Mouse (Mus musculus) heart, embryonic 13.5 days (tissue): ENCODE measurements around the gene Slc19a3. TPM values are rescaled to one million over a fixed set of nuclear protein-coding genes. Genes with fewer than 3 reads are reported as not detected.

ENCODE experiments used
- ATAC-seq: fragments of 200-750 bp; cut with Nextera tagmentation; 2 replicates; pipeline ENCODE4 v1.8.0; 2017; ENCODE audit warnings: moderate TSS enrichment; ENCODE audit not compliant: insufficient number of reproducible peaks, low FRiP score, low TSS enrichment; ENCODE audit errors: extremely low read depth
- H3K27ac ChIP-seq: fragments of 300-500 bp; sonication (generic); replicated peaks from 2 replicates; pipeline ENCODE4 v1.5.1; 2015; ENCODE audit warnings: moderate library complexity, mild to moderate bottlenecking, inconsistent platforms
- H3K27me3 ChIP-seq: fragments of 300-500 bp; sonication (generic); replicated peaks from 2 replicates; pipeline ENCODE4 v1.6.1; 2015; ENCODE audit warnings: mild to moderate bottlenecking, inconsistent platforms
- H3K36me3 ChIP-seq: fragments of 300-500 bp; sonication (generic); 2 replicates; pipeline ENCODE4 v1.6.1; 2015; ENCODE audit warnings: mild to moderate bottlenecking, inconsistent platforms
- H3K4me1 ChIP-seq: fragments of 300-500 bp; sonication (generic); 2 replicates; pipeline ENCODE4 v1.6.1; 2015; ENCODE audit warnings: inconsistent platforms
- H3K4me2 ChIP-seq: fragments of 300-500 bp; sonication (generic); 2 replicates; pipeline ENCODE4 v1.6.1; 2015; ENCODE audit warnings: inconsistent platforms, mild to moderate bottlenecking, moderate library complexity
- H3K4me3 ChIP-seq: fragments of 300-500 bp; sonication (generic); 2 replicates; pipeline ENCODE4 v1.5.1; 2015; ENCODE audit warnings: moderate library complexity, mild to moderate bottlenecking, inconsistent platforms
- H3K9ac ChIP-seq: fragments of 300-500 bp; sonication (generic); 2 replicates; pipeline ENCODE4 v1.6.1; 2015; ENCODE audit warnings: inconsistent platforms, mild to moderate bottlenecking, moderate library complexity
- H3K9me3 ChIP-seq: fragments of 300-500 bp; sonication (generic); 2 replicates; pipeline ENCODE4 v1.6.1; 2016; ENCODE audit warnings: inconsistent platforms
- WGBS: fragments of 180-500 bp; shearing (Covaris S2); methylation state at CpG from one replicate; pipeline ENCODE4 v1.1.7; 2015; ENCODE audit warnings: mixed read lengths; 5-methylcytosine and 5-hydroxymethylcytosine counted together
- polyA plus RNA-seq: library from polyadenylated mRNA; unstranded; fragments of >200 nt; fragmentation: Nextera tagmentation; extraction: Ambion mirVana; gene quantifications from 2 replicates; pipeline ENCODE4 v1.2.1, GENCODE M21; 2015

Gene Slc19a3
- polyA plus RNA-seq, 1 experiment from 2014 or later, result 1.6 TPM

DNA sequence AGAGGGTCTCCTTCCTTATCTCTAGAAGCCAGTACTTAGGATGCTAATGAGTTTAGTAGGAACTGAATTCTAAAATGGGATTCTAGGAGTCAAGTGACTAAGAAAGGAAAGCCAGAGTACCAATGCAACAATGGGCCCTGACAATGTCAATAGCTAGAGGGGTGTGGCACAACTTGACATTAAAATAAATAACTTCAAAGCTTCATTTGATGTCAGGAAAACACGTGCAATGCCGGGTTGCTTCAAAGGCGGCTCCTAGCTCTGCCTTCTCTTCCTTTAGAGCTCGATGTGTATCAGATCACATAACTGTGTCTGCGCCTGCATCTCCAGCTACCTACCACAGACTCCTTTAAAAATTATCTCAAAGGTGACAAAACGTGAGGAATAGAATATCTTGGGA lies 64.3 kb downstream of the Slc19a3 start:
- no peaks in the 10 kb centered on the region for H3K9me3 ChIP-seq
- 45% methylated on average over 6 of the region's 6 CpGs for WGBS
- no peaks in the 10 kb centered on the region for H3K36me3 ChIP-seq
- peak overlapping the region; percentile 24 for H3K4me2 ChIP-seq
- peaks cover 38% of the 10 kb centered on the region for H3K4me1 ChIP-seq
- no peaks in the 10 kb centered on the region for H3K27me3 ChIP-seq
- ATAC-seq, result no peak
- H3K9ac ChIP-seq, result no peak overlapping the region
- H3K27ac ChIP-seq, result peak overlapping the region; percentile 59
- no peak overlapping the region for H3K4me3 ChIP-seq

DNA sequence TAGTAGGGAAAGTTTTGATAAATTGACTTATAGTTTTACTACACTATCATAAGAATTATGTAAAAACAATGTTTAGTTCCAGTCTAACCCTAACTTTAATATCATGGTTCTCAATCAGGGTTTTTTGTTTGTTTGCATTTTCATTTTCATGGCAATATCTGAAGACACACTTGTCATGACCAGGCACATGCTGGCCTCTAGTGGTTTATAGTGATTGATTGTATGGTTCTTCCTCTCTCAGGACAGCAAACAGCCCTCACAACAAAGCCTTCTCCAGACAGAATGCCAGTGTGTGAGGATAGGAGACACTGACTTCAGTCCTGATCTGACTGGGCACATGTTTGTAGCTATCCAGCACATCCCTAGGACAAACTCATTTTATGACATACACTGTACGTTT lies 65.0 kb downstream of the Slc19a3 start:
- Histone ChIP-seq H3K27me3 (no peaks in the 10 kb centered on the region), H3K9ac (no peak overlapping the region), H3K9me3 (no peaks in the 10 kb centered on the region), H3K4me2 (no peak overlapping the region), H3K27ac (peak overlapping the region; percentile 59; the same call in 1 of the 2 replicates), H3K4me3 (no peak overlapping the region), H3K4me1 (peaks cover 38% of the 10 kb centered on the region), H3K36me3 (no peaks in the 10 kb centered on the region)
- 73% methylated on average over 1 of the region's 1 CpGs for WGBS
- ATAC-seq, result no peak

DNA sequence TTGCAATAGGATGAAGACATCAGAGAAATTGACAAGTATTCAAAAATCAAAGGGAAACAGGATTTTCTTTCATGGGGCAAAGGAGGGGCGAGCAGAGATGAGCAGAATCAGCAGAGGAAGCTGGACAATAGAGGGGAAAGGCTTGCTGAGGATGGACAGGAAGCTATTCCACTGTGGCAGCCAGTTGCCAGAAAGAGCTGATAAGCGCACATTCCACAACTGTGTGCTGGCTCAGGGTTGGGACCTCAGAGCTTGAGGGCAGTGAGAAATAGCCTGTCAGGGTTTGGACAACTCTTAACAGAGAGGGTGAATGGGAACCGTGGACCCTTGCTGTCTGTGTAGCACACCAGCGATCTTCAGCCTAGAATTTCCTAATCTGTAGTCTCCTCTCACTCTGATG lies 66.2 kb downstream of the Slc19a3 start:
- peak; percentile 61 for ATAC-seq

DNA sequence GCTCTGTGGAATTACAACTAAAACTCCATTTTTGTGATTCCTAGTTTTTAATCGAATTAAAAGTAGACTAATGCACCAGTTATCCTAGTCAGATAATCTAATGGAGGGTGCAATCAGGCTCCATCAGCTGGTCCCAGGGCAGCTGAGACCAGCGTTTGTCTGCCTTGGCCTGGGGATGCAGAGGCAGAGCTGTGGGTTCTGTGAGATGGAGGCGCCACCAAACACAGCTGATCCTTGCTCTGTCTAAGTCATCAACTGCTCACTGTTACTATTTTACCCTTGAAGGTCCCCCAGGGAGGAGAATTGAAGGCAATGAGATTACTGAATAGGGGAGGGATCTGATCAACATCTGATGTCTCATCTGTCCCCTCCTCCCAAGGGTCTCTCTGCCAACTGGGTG lies 71.8 kb downstream of the Slc19a3 start:
- Histone ChIP-seq H3K4me2 (no peak overlapping the region), H3K27ac (no peak overlapping the region), H3K27me3 (no peaks in the 10 kb centered on the region), H3K9ac (no peak overlapping the region), H3K4me3 (no peak overlapping the region), H3K36me3 (no peaks in the 10 kb centered on the region), H3K9me3 (no peaks in the 10 kb centered on the region), H3K4me1 (peaks cover 8% of the 10 kb centered on the region)
- no peak for ATAC-seq
- WGBS, result 64% methylated on average over 3 of the region's 3 CpGs

More for the DNA sequence above, 66.2 kb downstream of the Slc19a3 start:
- WGBS, result 10% methylated on average over 4 of the region's 4 CpGs
- H3K9me3 ChIP-seq, result no peaks in the 10 kb centered on the region
- H3K4me1 ChIP-seq, result peaks cover 38% of the 10 kb centered on the region
- no peaks in the 10 kb centered on the region for H3K36me3 ChIP-seq
- peak overlapping the region; percentile 73 for H3K27ac ChIP-seq
- H3K4me3 ChIP-seq, result no peak overlapping the region
- H3K9ac ChIP-seq, result 0 out of 2 replicates have a peak overlapping the region, but pooled peaks have one; percentile 12
- H3K27me3 ChIP-seq, result no peaks in the 10 kb centered on the region
- peak overlapping the region; percentile 35 for H3K4me2 ChIP-seq

Other genes starting within 250 kb of the Slc19a3 start
- 29.0 and 29.3 TPM in 2 replicates for gene Agfg1, start 199.0 kb downstream of the Slc19a3 start, polyA plus RNA-seq
- 0.19 TPM in 2 replicates for gene A030005L19Rik, start 125.1 kb downstream of the Slc19a3 start, polyA plus RNA-seq
- not detected in 2 replicates for gene A030014E15Rik, start 113.5 kb downstream of the Slc19a3 start, polyA plus RNA-seq
- not detected in 2 replicates for gene Gm6217, start 107.0 kb downstream of the Slc19a3 start, polyA plus RNA-seq
- not detected in 2 replicates for gene A030003K21Rik, start 95.1 kb downstream of the Slc19a3 start, polyA plus RNA-seq
- gene Gm7544, start 82.4 kb downstream of the Slc19a3 start, polyA plus RNA-seq, result not detected in 2 replicates
- not detected in 2 replicates for gene Gm47955, start 78.2 kb downstream of the Slc19a3 start, polyA plus RNA-seq
- not detected in 2 replicates for gene Gm47959, start 37.9 kb downstream of the Slc19a3 start, polyA plus RNA-seq
- not detected in 2 replicates for gene Krtap28-10, start 4.0 kb upstream of the Slc19a3 start, polyA plus RNA-seq
- not detected in 2 replicates for gene Gm47969, start 6.5 kb upstream of the Slc19a3 start, polyA plus RNA-seq
- gene A030005K14Rik, start 20.9 kb upstream of the Slc19a3 start, polyA plus RNA-seq, result not detected in 2 replicates
- gene Krtap28-13, start 22.5 kb upstream of the Slc19a3 start, polyA plus RNA-seq, result not detected in 2 replicates
- gene Ccl20, start 78.3 kb upstream of the Slc19a3 start, polyA plus RNA-seq, result 0.25 and 0.47 TPM in 2 replicates
- not detected in 2 replicates for gene Daw1, start 121.3 kb upstream of the Slc19a3 start, polyA plus RNA-seq